Mouse (Mus musculus): ENCODE data around the gene Zfp462. TPM values are rescaled to one million over a fixed set of nuclear protein-coding genes. Genes with fewer than 3 reads are reported as not detected.
A peak's percentile ranks its signal among the peaks of the same experiment; 100 is the strongest.

Zfp462 gene
- polyA plus RNA-seq, 1 experiment from 2014 or later, result 21.6 TPM

DNA sequence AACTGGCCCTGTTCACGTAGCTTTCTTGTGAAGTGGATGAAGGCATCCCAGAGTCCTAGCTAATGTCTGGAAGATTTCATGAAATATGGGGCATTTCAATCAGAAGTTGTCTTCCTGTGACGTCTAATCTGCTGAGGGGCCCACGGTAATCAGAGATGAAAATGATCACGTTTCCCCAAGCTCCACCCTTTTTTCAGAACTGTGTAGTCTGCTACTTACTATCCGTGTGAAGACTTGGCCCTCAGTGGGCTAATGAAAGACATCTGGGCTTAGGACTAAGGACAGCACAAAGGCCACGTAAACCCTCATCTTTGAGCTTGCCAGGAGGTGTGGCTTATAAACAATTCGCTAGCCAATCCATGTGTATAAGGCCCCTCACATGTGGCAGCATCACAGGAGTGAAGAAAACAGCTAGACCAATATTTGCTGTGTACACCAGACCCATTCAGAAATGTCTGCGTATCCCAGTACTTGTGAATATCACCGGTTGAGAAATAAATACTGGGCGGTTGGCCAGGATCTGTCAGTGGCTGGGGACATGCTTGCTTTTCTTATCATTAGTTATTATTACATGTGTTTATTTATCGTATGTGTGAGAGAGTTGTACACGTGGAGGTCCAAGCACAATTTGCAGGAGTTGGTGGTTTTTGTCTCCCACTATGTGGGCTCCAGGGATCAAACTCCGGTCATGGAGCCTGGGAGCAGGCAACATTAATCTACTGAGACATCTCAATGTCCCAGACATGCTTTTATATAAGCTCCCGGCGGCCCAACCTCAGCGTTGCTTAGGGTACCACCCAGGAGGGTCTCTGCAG lies 133.3 kb downstream of the Zfp462 start:
- Histone ChIP-seq H3K27ac (peak overlapping the region; percentile 84), H3K36me3 (replicated peaks) (peaks cover 88% of the 10 kb centered on the region), H3K4me1 (peaks cover 28% of the 10 kb centered on the region), H3K4me2 (no peak overlapping the region), H3K9me3 (no peaks in the 10 kb centered on the region), H3K9ac (no peak overlapping the region), H3K4me3 (replicated peaks) (no peak overlapping the region), H3K27me3 (no peaks in the 10 kb centered on the region)
- 68% methylated on average over 16 of the region's 16 CpGs for WGBS
- ATAC-seq (ENCODE audit: low FRiP score), result peak; percentile 65

DNA sequence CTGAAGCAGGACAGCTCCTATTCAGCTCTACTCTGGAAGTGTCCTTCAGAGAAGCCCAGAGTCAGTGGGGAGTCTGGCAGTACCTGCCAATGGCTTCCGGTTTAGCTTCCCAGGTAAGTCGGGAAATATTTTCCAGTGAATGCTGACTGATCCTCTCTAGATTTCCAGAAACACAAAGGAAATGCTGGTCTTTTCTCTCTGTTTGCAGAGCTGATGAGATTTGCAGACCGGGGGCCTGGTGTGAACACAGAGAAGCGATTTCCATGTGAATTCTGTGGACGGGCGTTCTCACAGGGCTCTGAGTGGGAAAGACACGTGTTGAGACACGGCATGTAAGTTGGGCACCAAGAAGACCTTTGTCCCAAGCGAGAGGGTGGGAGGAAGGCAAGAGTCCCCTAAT lies 134.2 kb downstream of the Zfp462 start:
- Histone ChIP-seq H3K4me2 (no peak overlapping the region), H3K27ac (peak overlapping the region; percentile 37; the same call in 1 of the 2 replicates)
- WGBS, result 90% methylated on average over 9 of the region's 9 CpGs

DNA sequence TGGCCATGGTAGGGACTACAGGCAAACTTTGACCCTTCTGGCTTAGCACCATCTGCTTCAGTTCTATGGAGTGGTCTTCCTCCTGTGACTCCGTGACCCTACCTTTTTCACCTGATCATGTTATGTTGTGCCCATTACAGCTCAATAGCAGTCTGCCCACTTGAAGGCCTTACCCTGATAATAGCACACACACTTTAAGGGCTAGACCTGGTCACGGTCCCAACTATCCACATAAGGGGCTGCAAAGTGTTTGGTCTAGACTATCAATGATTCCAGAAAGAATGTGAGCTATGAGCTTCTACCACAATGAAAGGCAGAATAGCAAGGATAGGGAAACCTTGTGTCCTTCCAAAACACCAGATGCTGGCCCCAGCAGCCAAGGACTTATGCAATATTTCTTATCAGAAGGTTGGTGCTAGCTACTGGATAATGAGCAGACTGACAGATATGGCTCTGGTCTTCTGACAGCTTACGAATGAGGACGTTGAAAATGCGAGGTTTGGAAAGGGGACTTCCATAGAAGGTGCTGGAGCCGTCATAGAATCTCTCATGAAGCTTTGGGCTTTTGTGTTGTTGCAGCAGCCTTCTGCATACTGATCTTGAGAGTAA lies 139.3 kb downstream of the Zfp462 start:
- Histone ChIP-seq H3K4me1 (peaks cover 12% of the 10 kb centered on the region), H3K4me2 (no peak overlapping the region), H3K9ac (no peak overlapping the region), H3K4me3 (replicated peaks) (no peak overlapping the region), H3K27ac (no peak overlapping the region), H3K36me3 (replicated peaks) (peaks cover 45% of the 10 kb centered on the region), H3K27me3 (no peaks in the 10 kb centered on the region), H3K9me3 (no peaks in the 10 kb centered on the region)
- no peak for ATAC-seq (ENCODE audit: low FRiP score)
- 93% methylated on average over 6 of the region's 6 CpGs for WGBS

More for the DNA sequence above, 134.2 kb downstream of the Zfp462 start:
- ATAC-seq (ENCODE audit: low FRiP score), result no peak
- Histone ChIP-seq H3K4me3 (replicated peaks) (no peak overlapping the region), H3K9ac (no peak overlapping the region), H3K36me3 (replicated peaks) (peaks cover 85% of the 10 kb centered on the region), H3K9me3 (no peaks in the 10 kb centered on the region), H3K27me3 (no peaks in the 10 kb centered on the region), H3K4me1 (peaks cover 28% of the 10 kb centered on the region)

DNA sequence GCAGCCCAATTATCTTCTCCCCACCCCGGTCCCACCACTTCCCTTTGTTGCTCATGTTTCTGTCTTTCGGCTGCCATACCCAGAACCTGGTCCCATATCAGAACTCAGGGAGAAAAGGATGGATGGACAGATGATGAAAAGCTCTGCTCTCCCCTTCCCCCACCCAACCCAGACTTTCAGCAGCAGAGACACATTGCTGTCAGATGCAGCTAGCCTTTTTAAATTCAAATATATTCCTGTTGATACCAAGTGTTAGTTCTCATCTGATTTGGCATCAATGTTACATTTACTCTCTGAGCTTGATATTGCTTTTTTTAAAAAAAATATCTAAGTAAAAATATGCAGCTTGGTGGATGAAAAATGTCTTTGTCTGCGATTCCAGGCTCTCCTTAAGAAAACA lies 143.3 kb downstream of the Zfp462 start:
- no peak overlapping the region for H3K4me2 ChIP-seq
- H3K27me3 ChIP-seq, result no peaks in the 10 kb centered on the region
- WGBS, result 93% methylated on average over 3 of the region's 3 CpGs
- peaks cover 13% of the 10 kb centered on the region for H3K4me1 ChIP-seq
- H3K36me3 ChIP-seq (replicated peaks), result peaks cover 16% of the 10 kb centered on the region
- no peak overlapping the region for H3K4me3 ChIP-seq (replicated peaks)
- peak overlapping the region; percentile 59; the same call in 1 of the 2 replicates for H3K27ac ChIP-seq
- no peak overlapping the region for H3K9ac ChIP-seq
- H3K9me3 ChIP-seq, result no peaks in the 10 kb centered on the region
- no peak for ATAC-seq (ENCODE audit: low FRiP score)

DNA sequence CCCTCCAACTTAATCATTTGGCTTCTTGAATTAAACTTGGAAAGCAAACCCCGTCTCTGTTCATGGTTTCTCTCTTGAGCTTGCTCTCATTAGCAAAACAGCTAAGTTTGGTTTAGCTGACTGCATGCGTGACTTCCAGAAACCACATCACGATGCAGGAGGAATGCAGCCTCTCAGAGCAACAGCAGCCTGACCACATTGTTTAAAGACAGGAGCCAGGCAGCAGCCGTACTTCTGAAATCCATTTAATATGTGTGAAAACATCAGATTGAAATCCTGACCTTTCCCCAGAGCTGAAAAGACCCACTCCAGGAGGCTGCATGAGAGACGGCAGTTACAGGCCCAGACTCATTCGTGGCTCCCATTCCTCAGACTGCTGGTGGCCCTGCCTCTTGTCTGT lies 144.1 kb downstream of the Zfp462 start:
- WGBS, result 38% methylated on average over 6 of the region's 6 CpGs
- Histone ChIP-seq H3K4me3 (replicated peaks) (no peak overlapping the region), H3K36me3 (replicated peaks) (peaks cover 10% of the 10 kb centered on the region), H3K9ac (no peak overlapping the region), H3K27ac (peak overlapping the region; percentile 59; the same call in 1 of the 2 replicates), H3K27me3 (no peaks in the 10 kb centered on the region), H3K4me2 (no peak overlapping the region), H3K4me1 (peaks cover 13% of the 10 kb centered on the region), H3K9me3 (no peaks in the 10 kb centered on the region)
- peak; percentile 44; the same call in 1 of the 2 replicates for ATAC-seq (ENCODE audit: low FRiP score)

DNA sequence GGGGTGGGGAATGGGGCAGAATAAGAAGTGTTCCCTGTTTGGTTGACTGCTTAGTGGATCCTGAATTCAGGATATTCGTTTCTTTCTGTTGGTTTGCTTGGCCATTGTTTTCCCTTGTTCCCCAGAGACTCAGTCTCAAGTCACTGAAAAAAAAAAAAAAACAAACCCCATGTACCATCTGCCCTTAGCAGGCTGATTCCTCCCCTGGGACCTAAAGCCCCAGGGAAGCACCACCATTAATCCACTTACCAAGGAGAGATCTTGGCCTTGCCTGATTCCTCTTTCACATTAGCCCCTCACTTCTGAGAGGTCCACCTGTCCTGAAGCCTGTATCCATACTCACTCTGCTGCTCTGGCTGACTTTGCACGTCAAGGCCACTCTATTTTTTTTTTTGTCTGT lies 152.3 kb downstream of the Zfp462 start:
- no peak overlapping the region for H3K9ac ChIP-seq
- H3K36me3 ChIP-seq (replicated peaks), result no peaks in the 10 kb centered on the region
- no peaks in the 10 kb centered on the region for H3K27me3 ChIP-seq
- no peaks in the 10 kb centered on the region for H3K9me3 ChIP-seq
- 48% methylated on average over 2 of the region's 2 CpGs for WGBS
- no peaks in the 10 kb centered on the region; the same call in 1 of the 2 replicates for H3K4me1 ChIP-seq
- H3K4me3 ChIP-seq (replicated peaks), result no peak overlapping the region
- ATAC-seq (ENCODE audit: low FRiP score), result no peak
- H3K27ac ChIP-seq, result no peak overlapping the region
- H3K4me2 ChIP-seq, result no peak overlapping the region

DNA sequence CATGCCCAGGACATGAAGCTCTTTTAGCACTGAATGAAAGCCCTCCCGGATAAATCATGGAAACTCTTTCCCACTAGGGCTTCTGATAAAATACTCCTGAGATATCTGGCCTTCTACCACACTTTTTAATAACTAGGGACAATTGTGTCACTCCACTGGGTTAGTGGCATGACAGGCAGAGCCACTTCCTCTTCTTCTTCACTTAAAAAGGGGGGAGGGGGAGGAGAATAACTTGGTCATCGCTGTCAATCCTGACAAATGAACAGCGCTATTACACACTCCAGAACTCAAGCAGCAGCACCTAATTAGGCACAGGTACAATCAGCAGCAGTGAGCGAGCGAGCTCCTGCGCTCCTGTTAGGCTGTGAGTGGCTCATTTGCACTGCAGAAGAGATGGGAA lies 153.5 kb downstream of the Zfp462 start:
- WGBS, result 49% methylated on average over 6 of the region's 6 CpGs
- H3K4me1 ChIP-seq, result no peaks in the 10 kb centered on the region; the same call in 1 of the 2 replicates
- ATAC-seq (ENCODE audit: low FRiP score), result no peak; the same call in 1 of the 2 replicates
- H3K9me3 ChIP-seq, result no peaks in the 10 kb centered on the region
- H3K27ac ChIP-seq, result no peak overlapping the region
- no peaks in the 10 kb centered on the region for H3K27me3 ChIP-seq
- H3K36me3 ChIP-seq (replicated peaks), result no peaks in the 10 kb centered on the region
- H3K4me3 ChIP-seq (replicated peaks), result no peak overlapping the region
- H3K4me2 ChIP-seq, result no peak overlapping the region
- no peak overlapping the region for H3K9ac ChIP-seq

DNA sequence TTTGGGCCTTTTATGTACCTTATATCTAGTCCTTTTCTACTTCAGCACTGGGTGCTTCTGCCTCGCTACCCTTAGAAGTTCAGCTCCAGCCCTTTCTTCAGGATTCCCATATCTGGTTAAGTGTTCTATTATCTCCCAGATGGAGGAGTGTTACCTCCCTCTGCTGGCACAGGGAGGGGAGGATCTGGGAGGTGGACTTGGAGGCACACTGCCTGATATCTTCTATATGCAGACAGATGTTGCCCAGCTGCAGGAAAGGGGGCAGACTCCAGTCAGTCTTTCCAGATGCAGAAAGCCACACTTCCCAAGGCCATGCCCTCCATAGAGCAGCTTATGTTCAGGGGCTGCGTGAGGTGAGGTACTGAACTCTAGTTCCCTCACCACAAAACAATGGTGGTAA lies 156.0 kb downstream of the Zfp462 start:
- no peaks in the 10 kb centered on the region; the same call in 1 of the 2 replicates for H3K4me1 ChIP-seq
- H3K27ac ChIP-seq, result no peak overlapping the region
- no peaks in the 10 kb centered on the region for H3K36me3 ChIP-seq (replicated peaks)
- no peak overlapping the region for H3K9ac ChIP-seq
- H3K4me2 ChIP-seq, result no peak overlapping the region
- no peaks in the 10 kb centered on the region for H3K27me3 ChIP-seq
- no peak for ATAC-seq (ENCODE audit: low FRiP score)
- 63% methylated on average over 2 of the region's 2 CpGs for WGBS
- H3K9me3 ChIP-seq, result no peaks in the 10 kb centered on the region
- H3K4me3 ChIP-seq (replicated peaks), result no peak overlapping the region

DNA sequence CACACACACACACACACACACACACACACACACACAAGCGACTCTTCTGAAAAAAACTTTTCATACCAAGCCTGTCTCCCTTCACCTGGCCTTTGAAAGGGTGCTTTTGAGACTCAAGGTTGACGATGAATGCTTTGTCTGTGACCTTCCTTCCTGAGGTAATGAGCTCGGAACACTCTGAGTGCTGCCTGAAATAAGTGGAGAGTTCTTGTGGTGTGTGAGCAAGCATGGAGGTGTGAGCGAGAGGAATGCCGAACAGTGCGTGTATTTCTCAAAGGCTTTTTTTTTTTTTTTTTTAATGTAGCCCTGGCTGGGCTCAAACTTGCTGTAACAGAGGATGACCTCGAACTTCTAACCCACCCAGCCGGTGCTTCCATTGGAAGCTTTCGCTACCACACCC lies 156.8 kb downstream of the Zfp462 start:
- H3K27me3 ChIP-seq, result no peaks in the 10 kb centered on the region
- H3K9me3 ChIP-seq, result no peaks in the 10 kb centered on the region
- 89% methylated on average over 9 of the region's 9 CpGs for WGBS
- no peak overlapping the region for H3K27ac ChIP-seq
- H3K4me1 ChIP-seq, result no peaks in the 10 kb centered on the region; the same call in 1 of the 2 replicates
- no peak overlapping the region for H3K4me3 ChIP-seq (replicated peaks)
- no peak overlapping the region for H3K4me2 ChIP-seq
- no peaks in the 10 kb centered on the region for H3K36me3 ChIP-seq (replicated peaks)
- ATAC-seq (ENCODE audit: low FRiP score), result no peak
- H3K9ac ChIP-seq, result no peak overlapping the region

DNA sequence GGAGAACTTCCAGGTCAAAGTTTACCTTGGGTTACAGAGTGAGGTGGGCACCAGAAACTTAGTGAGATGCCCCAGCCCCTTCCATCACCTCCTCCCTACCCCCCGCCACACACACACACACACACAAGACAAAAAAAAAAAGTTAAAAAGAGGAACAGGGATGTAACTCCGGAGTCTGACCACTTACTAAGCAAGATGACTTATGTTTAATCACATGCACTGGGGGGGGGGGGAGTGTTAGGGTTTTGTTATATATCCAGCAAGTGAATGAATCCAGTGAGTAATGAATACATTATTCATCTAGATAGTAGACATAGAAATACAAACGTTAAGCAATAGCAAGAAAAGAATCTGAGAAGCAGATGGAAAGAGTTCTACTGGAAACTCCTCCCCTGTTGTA lies 157.5 kb downstream of the Zfp462 start:
- no peaks in the 10 kb centered on the region for H3K9me3 ChIP-seq
- no peak overlapping the region for H3K4me3 ChIP-seq (replicated peaks)
- no peak overlapping the region for H3K9ac ChIP-seq
- no peak overlapping the region for H3K4me2 ChIP-seq
- no peak overlapping the region for H3K27ac ChIP-seq
- no peak for ATAC-seq (ENCODE audit: low FRiP score)
- WGBS, result 92% methylated on average over 3 of the region's 3 CpGs
- H3K27me3 ChIP-seq, result no peaks in the 10 kb centered on the region
- H3K4me1 ChIP-seq, result no peaks in the 10 kb centered on the region; the same call in 1 of the 2 replicates
- no peaks in the 10 kb centered on the region for H3K36me3 ChIP-seq (replicated peaks)

DNA sequence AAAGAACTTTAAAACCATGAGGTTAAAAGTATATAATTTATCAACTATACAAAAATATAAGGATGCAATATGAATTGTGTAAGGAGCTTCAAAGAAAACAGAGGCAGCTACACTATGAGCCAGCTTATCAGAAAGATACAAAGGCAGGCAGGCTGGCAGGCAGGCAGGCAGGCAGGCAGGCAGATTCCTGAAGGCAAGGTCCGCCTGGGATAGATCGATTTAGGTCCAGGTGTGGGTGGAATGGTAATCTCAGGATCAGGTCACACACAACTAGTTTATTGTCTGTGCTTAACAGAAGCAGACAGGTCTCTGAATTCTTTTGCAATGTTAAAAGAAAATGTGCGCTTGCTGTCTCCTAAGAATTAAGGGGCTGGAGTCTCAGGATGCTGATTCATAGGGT lies 158.7 kb downstream of the Zfp462 start:
- no peak overlapping the region for H3K27ac ChIP-seq
- H3K27me3 ChIP-seq, result no peaks in the 10 kb centered on the region
- no peak overlapping the region for H3K4me2 ChIP-seq
- no peaks in the 10 kb centered on the region for H3K9me3 ChIP-seq
- no peak overlapping the region for H3K4me3 ChIP-seq (replicated peaks)
- no peaks in the 10 kb centered on the region; the same call in 1 of the 2 replicates for H3K4me1 ChIP-seq
- 77% methylated on average over 3 of the region's 3 CpGs for WGBS
- no peaks in the 10 kb centered on the region for H3K36me3 ChIP-seq (replicated peaks)
- no peak overlapping the region for H3K9ac ChIP-seq
- ATAC-seq (ENCODE audit: low FRiP score), result no peak

DNA sequence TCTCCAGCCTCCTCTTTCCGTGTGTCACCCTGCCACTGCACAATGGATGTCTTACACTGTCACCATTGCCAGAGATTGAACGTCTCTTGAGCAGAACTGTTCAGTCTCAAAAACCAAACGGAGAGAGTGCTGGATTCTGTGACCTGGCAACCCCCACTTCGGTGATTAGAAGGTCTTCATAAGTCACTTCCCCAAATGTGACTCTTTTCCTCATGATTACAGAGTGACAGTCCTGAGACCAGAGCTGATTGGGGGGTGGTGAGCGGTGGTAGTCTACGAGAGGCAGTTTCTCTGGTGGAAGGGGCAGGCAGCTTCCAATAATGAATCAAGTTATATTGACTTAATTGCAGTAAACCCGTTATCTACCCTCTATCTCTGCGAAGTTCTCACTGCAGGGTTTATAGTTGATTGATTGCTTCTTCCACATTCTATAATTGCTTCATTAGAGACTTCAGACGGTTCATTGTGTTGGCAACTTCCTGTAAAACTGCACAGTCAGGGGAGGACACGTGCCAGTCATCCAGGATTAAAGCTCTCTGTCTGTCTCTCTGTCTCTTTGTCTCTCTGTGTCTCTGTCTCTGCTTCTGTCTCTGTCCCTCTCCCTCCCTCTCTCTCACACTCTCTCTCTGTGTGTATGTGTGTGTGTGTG lies 173.1 kb downstream of the Zfp462 start:
- no peaks in the 10 kb centered on the region for H3K27me3 ChIP-seq
- no peaks in the 10 kb centered on the region for H3K36me3 ChIP-seq (replicated peaks)
- no peaks in the 10 kb centered on the region for H3K9me3 ChIP-seq
- H3K4me1 ChIP-seq, result no peaks in the 10 kb centered on the region
- no peak overlapping the region for H3K4me3 ChIP-seq (replicated peaks)
- 53% methylated on average over 10 of the region's 10 CpGs for WGBS
- no peak for ATAC-seq (ENCODE audit: low FRiP score)
- no peak overlapping the region for H3K9ac ChIP-seq
- no peak overlapping the region for H3K27ac ChIP-seq
- no peak overlapping the region for H3K4me2 ChIP-seq
